Mouse (Mus musculus): Measurements from ENCODE around the gene Pxmp4.

GRCm38 (mm10) chr2:154558264-154559039 lies 45.1 kb downstream of the Pxmp4 start, which contains the start of gene Necab3:
- no peak for TF ChIP-seq POLR2A (IDR thresholded peaks at IDR 0.05; ENCODE audit: low read depth, low read length)
- no peak for TF ChIP-seq CTCF (IDR thresholded peaks at IDR 0.05; ENCODE audit: extremely low read depth, insufficient read length, insufficient replicate concordance, low read depth, low read length)
